Mouse (Mus musculus) telencephalon, adult 2 months (tissue): ENCODE data around the gene Amotl1.

Experiments used
- DNase-seq: peaks from one replicate; pipeline ENCODE4 v3.0.0-alpha.2; 2011; ENCODE audit warnings: low read depth, low spot score

Gene Amotl1

DNA sequence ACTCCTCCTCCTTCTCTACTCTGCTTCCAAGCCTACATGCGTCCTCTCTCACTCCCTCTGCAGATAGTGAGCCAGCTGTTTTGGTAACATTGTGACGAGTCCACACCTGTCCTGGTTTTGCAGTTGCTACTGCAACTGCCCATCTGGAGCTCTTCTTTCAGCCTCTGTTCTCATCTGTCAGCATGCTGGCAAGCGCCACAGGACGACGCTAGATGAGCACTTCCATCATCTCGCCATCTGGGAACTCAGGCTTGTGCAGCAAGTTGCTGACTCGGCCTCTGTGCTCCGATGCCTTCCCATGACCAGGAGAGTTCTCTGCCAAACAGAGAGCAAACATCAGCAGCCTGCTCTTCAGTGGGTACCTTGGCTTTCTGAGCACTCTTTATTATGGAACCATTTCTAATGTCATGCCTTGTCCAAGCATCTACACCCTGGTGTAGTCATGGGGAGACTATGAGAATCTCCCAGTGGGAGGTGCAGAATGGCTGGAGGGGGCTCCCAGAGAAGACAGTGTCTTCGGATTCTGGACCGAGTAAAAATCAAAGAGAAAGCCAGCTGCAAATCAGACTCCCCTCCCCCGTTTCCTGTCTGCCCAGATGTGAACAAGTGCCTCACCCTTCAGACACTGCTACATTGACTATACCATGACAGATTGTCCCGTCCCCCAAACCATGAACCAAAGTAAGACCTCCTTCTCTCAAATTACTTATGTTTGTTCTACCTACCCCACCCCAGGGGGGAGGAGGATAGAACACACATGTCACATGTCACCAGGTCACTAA, 97.1 kb downstream of the Amotl1 start:
- DNase-seq, result no peak

DNA sequence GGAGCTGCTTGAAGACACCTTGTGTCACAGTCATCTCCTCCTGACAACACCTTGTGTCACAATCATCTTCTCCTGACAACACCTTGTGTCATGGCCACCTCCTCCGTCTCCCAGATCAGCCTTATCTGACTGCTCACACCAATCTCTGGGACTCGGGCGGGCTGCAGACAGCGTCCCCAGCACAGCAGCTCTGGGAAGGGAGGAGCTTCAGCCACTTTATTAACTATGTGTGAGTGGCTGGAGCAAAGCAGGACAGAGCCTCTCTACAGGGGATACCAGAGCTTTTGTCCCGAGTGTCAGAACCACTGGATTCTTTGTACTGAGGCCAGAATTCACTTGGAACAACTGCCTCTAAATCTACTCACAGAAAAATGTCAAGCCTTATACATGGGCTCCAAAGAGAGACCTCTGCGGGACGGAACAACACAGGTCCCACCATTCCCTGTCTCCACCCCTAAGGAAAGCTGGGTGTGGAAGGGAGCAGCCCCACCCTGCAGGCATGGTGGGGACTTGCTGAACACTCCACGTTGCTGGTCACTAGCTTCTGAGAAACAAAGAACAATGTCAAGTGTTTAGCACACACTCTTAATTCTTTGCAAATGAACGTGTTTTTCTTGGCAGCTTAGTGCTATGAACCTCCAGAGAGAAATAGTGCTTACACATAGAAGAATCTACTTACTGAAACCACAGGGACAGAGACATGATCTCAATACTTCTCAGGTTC, 100.7 kb downstream of the Amotl1 start:
- no peak for DNase-seq

DNA sequence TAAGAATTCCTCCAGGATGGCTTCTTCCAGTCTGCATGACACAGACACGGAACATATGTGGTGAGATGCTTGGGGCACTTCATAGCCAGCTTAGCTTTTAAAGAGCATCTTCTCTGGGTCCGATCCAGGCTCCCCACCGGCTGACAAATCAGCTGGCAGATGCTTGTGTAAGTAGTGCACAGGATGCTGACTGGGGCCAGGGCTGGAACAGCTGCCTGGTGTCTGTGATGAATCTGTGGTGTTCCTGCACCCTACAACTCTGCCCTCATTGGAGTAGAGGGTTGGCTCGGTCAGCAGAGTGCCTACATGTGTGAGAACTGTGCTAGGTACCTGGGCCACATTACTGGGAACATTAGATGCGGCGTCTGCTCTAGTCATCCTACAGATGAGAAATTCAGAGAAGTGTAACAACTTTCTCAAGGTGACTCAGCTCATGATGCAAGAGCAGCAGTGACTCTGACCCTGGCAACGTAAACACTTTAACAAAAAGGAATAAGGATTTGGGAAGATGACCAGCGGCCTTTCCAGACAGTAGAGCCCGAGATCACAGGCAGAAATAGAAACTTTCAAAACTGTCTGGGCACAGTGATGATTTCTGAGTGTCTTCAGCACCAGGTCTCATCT, 109.9 kb downstream of the Amotl1 start:
- DNase-seq, result no peak

DNA sequence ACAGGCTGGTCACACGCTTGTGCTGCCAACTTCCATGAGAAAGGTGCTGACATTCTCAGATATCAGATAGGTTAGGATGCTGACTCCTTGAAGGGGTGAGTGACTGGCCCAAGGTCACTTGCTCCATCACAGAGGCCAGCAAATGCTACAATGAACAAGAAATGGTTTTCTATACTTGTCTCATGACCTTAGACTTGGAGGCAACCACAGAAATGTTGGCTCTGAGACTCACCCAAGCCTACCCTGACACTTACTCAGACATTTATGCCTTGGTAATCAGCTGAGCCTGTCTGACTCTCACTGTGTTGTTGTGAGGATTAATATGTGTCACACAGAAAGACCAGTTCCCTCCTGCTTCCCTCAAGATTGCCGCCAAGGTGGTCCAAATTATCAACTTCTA, 111.2 kb downstream of the Amotl1 start:
- no peak for DNase-seq

DNA sequence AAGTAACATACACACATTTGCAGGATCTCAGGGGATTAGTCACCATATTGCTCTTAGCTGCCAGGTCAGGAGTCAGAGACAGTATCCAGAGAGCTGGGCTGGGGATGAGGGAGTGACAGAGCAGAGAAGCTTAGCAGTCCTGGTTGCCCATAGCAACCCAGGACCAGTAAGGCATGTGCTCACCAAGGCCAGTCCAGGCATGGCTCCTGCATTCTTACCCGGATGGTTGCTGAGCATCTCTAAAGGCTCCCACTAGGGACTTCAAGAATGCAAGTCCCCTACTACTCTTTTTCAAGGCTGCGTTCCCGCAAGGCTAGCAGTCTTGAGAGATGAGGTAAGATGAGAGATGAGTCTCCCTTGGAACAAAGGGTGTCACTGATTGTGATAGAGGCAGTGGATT, 112.6 kb downstream of the Amotl1 start:
- no peak for DNase-seq

DNA sequence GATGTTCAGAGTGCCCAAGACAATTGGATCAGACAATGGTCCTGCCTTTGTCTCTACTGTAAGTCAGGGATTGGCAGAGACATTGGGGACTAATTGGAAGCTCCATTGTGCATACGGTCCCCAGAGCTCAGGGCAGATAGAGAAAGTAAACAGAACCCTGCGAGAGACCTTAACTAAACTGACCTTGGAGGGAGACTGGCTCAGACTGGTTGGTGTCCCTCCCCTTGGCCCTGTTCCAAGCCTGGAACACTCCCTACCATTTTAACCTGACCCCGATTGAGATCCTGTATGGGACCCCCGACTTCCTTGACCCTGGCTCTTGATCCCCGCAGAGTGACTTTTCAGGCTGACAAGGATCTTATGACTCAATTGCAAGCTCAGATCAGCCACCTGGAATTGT, 114.9 kb downstream of the Amotl1 start:
- no peak for DNase-seq

DNA sequence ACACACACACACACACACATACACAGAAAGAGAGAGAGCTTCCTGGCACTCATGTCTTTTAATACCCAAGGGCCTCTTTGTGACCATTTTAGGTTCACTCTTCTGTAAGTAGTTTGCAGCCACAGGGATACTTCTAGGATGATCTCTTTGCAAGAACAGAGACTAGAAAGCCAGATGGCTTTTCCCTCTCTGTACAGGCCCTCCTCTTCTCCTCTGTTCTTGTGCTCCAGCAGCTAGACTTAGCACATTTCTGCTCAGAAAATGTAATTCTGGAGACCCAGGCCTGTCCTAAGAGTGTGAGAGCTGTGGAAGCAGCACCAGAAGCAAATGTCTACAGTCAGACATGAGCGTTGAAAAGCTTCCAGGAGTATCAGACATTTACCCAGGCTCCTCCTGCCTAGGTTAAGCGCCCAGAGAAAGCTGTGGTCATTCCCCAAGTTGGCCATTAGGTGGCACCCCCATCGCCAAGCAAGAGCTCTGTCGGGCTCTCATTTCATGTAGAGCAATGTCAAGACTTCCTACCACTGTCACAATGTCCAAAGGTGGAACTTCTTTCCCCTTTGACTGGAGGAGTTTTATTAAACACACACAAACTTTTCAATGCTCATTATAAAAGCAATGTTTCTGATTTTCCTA, 121.3 kb downstream of the Amotl1 start:
- peak; percentile 47 for DNase-seq

DNA sequence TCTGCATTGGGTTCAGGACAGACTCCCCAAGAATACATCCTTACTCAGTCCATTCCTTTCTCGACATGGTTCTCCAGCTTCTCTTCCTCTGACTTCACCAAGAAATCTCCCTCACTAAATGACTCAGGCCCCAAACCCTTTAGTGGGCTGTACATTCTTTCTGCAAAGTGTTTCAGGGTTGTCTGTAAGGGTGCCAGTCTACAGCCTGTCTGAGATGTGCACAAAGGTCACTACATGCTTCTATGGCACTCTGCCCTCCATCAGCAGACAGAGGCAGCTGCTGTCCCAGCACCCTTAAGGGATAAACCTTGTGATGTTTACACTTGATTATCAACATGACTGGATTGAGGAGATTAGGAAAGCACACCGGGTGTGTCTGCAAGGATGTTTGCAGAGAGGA, 123.2 kb downstream of the Amotl1 start:
- DNase-seq, result no peak

DNA sequence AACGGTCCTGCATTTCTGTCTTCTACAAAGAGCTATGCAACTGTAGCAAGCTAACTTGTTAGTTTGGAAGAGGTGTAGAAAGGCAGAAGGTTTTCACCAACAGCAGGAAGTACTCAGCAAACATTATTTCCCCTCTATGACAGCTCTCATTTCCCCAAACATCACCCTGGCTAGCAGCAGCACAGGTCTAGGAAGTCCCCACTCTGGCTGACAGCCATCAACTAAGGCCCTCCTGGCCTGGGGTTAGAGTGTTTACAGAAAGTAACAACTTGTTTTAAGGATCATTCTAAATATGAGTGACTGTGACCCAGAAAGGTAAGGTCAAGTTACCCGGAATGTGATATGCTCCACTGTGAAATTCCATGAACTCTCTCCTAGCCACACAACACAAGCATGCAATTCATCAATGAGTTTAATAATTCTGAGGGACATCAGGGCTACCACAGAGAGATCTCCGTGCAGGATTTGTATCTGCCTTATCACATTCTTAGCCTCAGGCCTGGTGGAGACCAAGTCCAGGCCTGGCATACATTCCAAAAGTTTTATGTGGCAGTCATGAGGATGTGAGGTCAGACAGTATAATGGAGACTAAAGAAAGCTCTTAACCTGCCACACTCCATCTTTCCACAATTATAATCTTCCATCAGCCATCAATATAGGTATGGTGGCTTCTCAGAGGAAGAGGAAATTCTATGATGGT, 123.7 kb downstream of the Amotl1 start:
- no peak for DNase-seq

DNA sequence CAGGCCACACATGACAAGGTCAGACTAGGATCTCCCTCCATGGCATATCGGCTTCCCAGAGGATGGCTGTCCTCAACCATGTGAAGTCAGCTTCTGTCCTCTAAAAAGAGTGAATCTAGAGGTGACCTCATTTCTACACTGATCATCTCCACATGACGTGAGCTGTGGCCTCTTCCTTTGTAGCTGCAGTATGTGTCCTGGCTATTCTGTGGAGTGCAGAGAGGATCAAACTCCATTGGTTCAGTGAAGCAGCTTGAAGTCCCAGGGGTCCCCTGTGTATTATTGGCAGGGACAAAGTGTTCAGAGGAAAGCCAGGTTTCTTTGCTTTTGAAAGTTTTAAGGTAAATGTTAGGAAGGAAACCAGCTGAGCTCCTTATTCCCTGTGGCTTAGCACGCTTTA, 126.8 kb downstream of the Amotl1 start:
- DNase-seq, result no peak

DNA sequence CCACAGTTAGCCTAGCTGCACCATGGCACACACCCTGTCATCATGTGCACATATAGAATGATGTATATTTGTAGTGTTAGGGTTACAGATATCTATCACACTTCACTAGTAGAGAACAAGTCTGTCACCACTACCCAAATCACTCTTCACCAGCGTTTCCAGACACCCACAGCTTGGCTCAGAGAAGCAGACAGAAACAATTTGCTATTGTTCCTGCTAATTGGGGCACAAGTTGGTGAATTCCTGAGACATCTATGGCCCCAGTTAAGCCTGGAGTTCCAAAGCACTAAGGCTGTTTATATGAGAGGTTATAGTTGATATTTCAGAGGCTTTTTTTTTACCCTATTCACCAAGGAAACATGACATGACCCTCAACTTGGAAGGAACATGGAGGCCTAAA, 127.6 kb downstream of the Amotl1 start:
- no peak for DNase-seq

DNA sequence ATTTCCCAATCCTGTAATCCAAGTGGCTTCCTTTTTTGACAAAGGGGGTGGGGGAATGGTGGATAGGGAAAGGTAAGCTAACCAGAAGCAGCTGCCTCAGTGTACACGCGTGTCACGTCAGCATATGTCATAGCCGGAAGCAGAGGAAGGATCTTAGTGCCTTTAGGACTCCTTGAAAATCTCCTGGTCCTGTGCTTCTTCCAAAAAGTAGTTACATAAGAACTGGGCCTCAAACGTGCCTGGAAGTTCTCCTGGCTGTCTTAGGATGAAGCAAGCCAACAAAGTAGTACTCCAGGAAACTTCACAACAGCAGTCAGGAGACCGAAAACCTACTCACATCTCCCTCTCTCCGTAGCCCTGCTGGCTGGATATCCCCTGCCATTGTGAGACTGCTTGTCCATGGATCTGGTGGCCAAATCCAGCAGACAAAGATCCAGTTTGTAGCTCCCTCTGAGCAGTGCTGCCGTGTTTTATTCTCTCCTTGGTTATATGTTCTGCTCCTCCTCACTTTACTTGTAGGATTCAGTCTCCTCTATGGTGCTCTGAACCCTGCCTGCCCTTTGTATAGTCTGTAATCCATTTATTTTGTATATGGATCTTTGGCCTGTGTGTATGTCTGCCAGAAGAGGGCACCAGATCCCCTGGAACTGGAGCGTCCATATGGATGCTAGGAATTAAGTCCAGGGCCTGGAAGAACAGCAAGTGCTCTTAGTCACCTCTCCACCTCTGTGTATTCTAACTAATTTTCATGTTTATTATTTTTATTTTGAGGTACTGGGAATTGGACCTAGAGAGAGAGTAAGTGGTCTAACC, 132.0 kb downstream of the Amotl1 start:
- no peak for DNase-seq

DNA sequence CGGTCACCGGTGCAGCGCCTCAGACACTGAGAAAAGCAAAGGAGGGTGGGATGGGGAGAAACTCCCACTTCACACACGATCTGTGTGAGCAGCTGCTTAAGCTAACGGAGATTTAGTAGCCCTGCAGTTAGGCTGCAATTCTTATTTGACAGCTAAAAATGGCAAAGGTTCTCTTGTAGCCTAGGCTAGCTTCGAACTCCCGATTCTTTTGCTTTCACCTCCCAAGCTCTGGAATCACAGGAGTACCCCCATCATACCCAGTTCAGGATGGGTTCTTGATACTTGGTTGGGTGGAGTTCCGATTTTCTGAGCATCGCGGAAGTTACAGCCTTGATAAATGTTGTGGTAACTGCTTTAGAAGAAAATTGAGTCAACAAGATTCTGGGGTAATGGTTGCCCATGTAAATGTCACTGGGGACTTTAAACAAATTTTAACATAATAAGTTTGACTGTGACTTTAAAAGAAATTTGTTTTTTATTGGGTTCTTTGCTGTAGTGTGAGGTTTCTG, 143.9 kb downstream of the Amotl1 start:
- no peak for DNase-seq

DNA sequence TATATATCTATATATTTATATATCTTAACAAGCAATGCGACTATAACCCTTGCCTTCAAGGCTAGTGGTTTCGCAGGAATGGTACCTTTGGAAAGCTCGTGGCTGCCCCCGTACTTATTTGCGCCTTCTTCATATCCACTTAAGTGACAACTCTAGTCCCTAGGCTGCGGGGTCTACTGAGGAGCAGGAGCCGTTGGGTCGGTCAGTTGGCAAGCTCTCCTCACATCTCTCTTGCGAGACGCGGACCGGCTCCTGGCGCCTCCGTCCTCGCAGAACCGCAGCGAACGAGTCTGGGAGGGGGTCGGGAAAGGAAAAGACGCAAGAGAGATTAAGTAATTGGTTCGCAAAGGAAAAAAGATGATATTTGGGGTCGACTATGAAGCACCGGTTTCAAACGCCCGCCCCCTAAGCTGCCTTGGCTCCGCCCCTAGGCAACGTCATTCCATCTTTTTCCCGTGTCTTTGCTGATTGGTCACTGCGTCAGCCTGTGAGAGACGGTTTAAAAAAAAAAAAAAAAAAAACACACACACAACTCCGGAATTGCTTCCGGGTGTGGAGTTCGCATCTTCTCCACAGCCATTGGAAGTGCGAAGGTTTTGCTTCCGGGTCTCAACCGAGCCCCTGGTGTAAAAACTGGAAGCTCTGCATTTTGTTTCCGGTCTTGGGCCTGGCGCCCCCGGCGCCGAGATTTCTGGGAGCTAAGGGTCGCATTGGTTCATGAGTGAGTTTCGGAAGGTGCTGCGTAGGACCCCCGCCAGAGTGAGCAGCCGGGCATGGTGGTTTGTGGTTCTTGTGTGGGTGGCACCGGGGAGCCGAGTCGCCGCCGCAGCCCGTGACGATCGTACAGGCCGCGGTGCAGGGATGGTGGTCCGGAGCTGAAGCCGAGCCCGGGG, 144.6 kb downstream of the Amotl1 start, which contains the start of the genes Kdm4d and Cwc15:
TSS of gene Kdm4d (minus strand) at position 460 of the 893 bp plus-strand sequence.
TSS of gene Cwc15 (plus strand) at position 595 of the 893 bp plus-strand sequence.
- DNase-seq, result peak; percentile 99

DNA sequence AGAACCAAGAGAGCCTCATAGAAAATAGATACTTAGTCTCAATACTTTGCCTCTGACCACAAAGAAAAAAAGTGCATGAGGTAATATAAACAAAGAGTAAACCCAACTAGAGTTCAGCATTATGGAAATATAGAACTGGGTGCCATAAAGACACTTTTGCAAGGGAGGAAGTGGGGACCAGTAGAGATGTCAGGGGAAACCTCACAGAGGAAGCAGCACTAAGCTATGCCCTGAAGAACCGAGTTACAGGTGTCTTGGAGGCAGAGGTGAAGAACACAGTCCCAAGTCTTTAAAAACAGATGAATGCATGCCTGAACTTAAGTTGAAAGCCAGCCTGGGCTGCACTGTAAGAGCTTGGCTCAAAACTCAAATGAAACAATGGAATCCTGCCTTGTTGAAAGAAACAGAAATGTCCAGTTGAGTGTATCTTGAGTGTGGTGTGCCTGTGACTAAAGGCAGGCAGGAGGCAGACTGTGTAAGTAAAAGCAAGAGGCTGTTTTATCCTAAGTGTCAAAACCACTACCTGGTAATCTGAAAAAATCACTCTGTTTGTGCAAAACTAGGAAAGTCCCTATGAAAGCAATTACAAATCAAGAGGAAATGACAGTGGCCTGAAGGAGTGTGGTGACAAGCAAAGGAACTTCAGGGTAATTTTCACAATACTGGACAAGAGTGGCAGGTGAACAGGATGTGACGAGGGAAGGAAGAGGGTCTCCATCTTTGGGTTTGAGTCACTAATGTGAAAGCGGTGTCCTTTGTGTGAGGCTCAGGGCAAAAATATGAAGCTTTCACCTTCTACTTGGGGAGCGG, 145.8 kb downstream of the Amotl1 start:
- DNase-seq, result no peak
